Mouse (Mus musculus) bone marrow, adult 2 months (tissue): ENCODE measurements around the gene Drd1.

Experiments
- CTCF ChIP-seq: fragments of 200-500 bp; IDR thresholded peaks from 2 replicates; pipeline ENCODE4 v1.5.1; 2011; ENCODE audit warnings: low read length, control low read depth; ENCODE audit not compliant: control insufficient read depth, insufficient read depth
- POLR2A ChIP-seq: fragments of 200-500 bp; IDR thresholded peaks from 2 replicates; pipeline ENCODE4 v1.6.1; 2011; ENCODE audit warnings: low read depth, mild to moderate bottlenecking, control low read depth, low read length, borderline replicate concordance; ENCODE audit not compliant: control insufficient read depth

DNA sequence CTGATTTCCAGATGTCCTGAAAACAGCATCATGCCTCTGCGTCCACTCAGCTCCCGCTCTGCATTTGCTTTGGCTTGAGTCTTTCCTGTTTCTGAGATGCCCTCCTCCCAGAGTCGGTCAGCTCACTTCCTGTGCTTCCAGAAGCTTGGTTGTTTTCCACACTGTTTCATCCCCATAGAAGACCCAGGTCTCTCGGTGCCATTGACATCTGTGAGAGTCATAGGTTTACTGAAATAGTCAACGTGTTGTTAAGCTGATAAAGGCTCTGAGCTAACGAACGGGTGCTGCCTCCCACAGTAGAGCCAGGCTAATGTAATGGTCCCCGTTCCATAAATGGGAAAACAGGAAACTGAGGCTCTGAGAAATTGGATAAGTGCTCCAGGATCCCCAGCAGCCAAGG lies 40.2 kb upstream of the Drd1 start:
- TF ChIP-seq CTCF (no peak), POLR2A (no peak)
